In genomic region chr3:41754556-41754955, GRCm38 (mm10) we compare ENCODE assay signal across 19 mouse cellular contexts.
"Had no signal": no experiment of that assay in that cellular context is flagged by ENCODE, and none has a peak within 500 bp of the region (broad histone marks: within the 10 kb centered on the region; RNA-seq: fewer than 3 reads in every experiment).

No protein-coding gene starts in this region.

- H3K27me3 ChIP-seq: megakaryocyte, embryonic 14.5 days; midbrain, embryonic 12.5 days; neural tube, embryonic 13.5 days; neural tube, embryonic 15.5 days had no signal

- DNase-seq: lung, adult 18-20 months; lung, embryonic 14.5 days; lung, postnatal 14 days; lung, postnatal 36 days; midbrain, embryonic 14.5 days; retina, postnatal 1 day; right cerebral cortex, adult 18-20 months; right cerebral cortex, postnatal 25 days; right cerebral cortex, postnatal 4 days; spleen, adult 18-20 months; thymus, adult 18-20 months; thymus, postnatal 25 days; thymus, postnatal 4 days had no signal

- H3K4me1 ChIP-seq: megakaryocyte, embryonic 14.5 days; midbrain, embryonic 12.5 days; neural tube, embryonic 13.5 days; neural tube, embryonic 15.5 days had no signal

- H3K4me3 ChIP-seq: megakaryocyte, embryonic 14.5 days; midbrain, embryonic 12.5 days; myocyte; neural tube, embryonic 13.5 days; neural tube, embryonic 15.5 days had no signal

- H3K36me3 ChIP-seq: neural tube, embryonic 13.5 days; neural tube, embryonic 15.5 days had no signal

- H3K27ac ChIP-seq: macrophage; midbrain, embryonic 12.5 days; neural tube, embryonic 13.5 days; neural tube, embryonic 15.5 days had no signal
